Mouse (Mus musculus) ES-E14 (cell line): Measurements from ENCODE around the gene Acvr1b. TPM values are rescaled to one million over a fixed set of nuclear protein-coding genes. Genes with fewer than 3 reads are reported as not detected.

ENCODE experiments used
- DNase-seq: peaks from one replicate; pipeline ENCODE4 v3.0.0-alpha.2; 2013; ENCODE audit warnings: low read depth, low spot score
- H3K27ac ChIP-seq: 2 replicates; pipeline ENCODE4 v1.5.1; 2012; ENCODE audit warnings: low read depth, mild to moderate bottlenecking, low read length, moderate library complexity, mixed read lengths; ENCODE audit not compliant: poor library complexity, insufficient read depth, severe bottlenecking
- H3K36me3 ChIP-seq: 2 replicates; pipeline ENCODE4 v1.6.1; 2012; ENCODE audit warnings: mild to moderate bottlenecking, low read length, moderate library complexity, mixed read lengths; ENCODE audit not compliant: control insufficient read depth, poor library complexity, insufficient read depth, severe bottlenecking
- H3K4me1 ChIP-seq, 2 experiments: fragments of 150-350 bp in 1 of 2; sonication (generic) in 1 of 2; 2 replicates each; pipeline ENCODE4 v1.6.1; 2012; ENCODE audit warnings: low read length in 2 of 2, mild to moderate bottlenecking in 1 of 2, mixed read lengths in 1 of 2; ENCODE audit not compliant: control insufficient read depth in 2 of 2, insufficient read depth in 2 of 2, poor library complexity in 1 of 2
- H3K4me3 ChIP-seq, 2 experiments: fragments of 150-350 bp in 1 of 2; sonication (generic) in 1 of 2; 2 replicates each; pipeline ENCODE4 v1.5.1; 2012; ENCODE audit warnings: low read length in 2 of 2, low read depth in 1 of 2, mild to moderate bottlenecking in 1 of 2, mixed read lengths in 1 of 2; ENCODE audit not compliant: insufficient read depth in 1 of 2, poor library complexity in 1 of 2, severe bottlenecking in 1 of 2
- H3K9ac ChIP-seq: 2 replicates; pipeline ENCODE4 v1.6.1; 2012; ENCODE audit warnings: low read depth, mild to moderate bottlenecking, low read length, mixed read lengths; ENCODE audit not compliant: poor library complexity, insufficient read depth, severe bottlenecking
- H3K9me3 ChIP-seq: fragments of 150-350 bp; sonication (generic); 2 replicates; pipeline ENCODE4 v1.6.1; 2012; ENCODE audit warnings: low read depth, mild to moderate bottlenecking, low read length; ENCODE audit not compliant: control insufficient read depth, insufficient read depth
- CHD2 ChIP-seq: IDR thresholded peaks from 2 replicates; pipeline ENCODE4 v1.6.1; 2014; ENCODE audit warnings: mild to moderate bottlenecking, low read depth, low read length, inconsistent platforms
- HCFC1 ChIP-seq: IDR thresholded peaks from 2 replicates; pipeline ENCODE4 v1.6.1; 2012; ENCODE audit warnings: low read length, inconsistent platforms, borderline replicate concordance; ENCODE audit not compliant: insufficient read depth
- MAFK ChIP-seq: IDR thresholded peaks from 2 replicates; pipeline ENCODE4 v1.6.1; 2014; ENCODE audit warnings: mild to moderate bottlenecking, low read depth, low read length, inconsistent platforms; ENCODE audit not compliant: insufficient read depth
- ZC3H11A ChIP-seq: IDR thresholded peaks from 2 replicates; pipeline ENCODE4 v1.6.1; 2012; ENCODE audit warnings: low read depth, mild to moderate bottlenecking, inconsistent platforms, low read length, borderline replicate concordance
- ZNF384 ChIP-seq: IDR thresholded peaks from 2 replicates; pipeline ENCODE4 v1.6.1; 2012; ENCODE audit warnings: low read depth, low read length, inconsistent platforms
- in situ Hi-C, 2 experiments: fragments of 600-800 bp; cut with MboI; formaldehyde crosslinking; loops; one replicate each; pipeline ENCODE4 v1.15.1; 2025; ENCODE audit warnings: low sequenced_read_pairs in 2 of 2, inconsistent platforms in 1 of 2; ENCODE audit not compliant: unreplicated experiment in 2 of 2
- total RNA-seq: library from RNA; depleted of rRNA; stranded (reverse); fragments of 300-350 nt; gene quantifications from 2 replicates; pipeline ENCODE4 v1.2.3, GENCODE M21; 2012

Gene Acvr1b
- total RNA-seq, 1 experiment: 26.4 TPM

DNA sequence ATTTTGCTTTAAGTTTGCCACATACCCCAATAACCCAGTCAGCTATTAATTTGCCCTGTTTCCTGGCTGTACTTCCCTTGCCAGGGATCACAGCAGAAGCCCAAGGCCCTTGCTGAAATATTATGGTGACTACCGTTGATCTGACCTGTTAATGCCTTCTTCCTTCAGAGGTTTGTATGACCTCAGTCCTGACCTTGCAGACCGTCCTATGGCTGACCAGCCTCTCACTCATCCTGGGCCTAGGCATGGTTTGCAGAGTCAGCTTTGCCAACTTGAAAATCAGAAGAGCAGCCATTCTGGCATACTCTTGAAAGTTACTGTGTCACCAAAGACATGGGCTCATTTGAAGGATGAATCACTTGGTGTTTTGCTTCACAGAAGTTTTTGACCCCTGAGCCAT is 41.3 kb downstream of the Acvr1b start:
- H3K9ac ChIP-seq: no peak overlapping the region
- no peak overlapping the region for H3K27ac ChIP-seq
- H3K9me3 ChIP-seq: no peaks in the 10 kb centered on the region
- DNase-seq: no peak
- peaks cover 0 to 2% of the 10 kb centered on the region in 2 experiments; a peak in 1 of 4 replicates for H3K4me1 ChIP-seq
- in situ Hi-C loops: no loop called here
- TF ChIP-seq CHD2: no peak
- TF ChIP-seq ZC3H11A: no peak
- no peak for TF ChIP-seq MAFK
- TF ChIP-seq ZNF384: no peak
- no peak for TF ChIP-seq HCFC1
- H3K36me3 ChIP-seq: peaks cover 13% of the 10 kb centered on the region; the same call in 1 of the 2 replicates
- no peak overlapping the region for H3K4me3 ChIP-seq

GRCm38 (mm10) chr15:101216036-101216435 is 42.2 kb downstream of the Acvr1b start:
- Histone ChIP-seq H3K36me3 (peaks cover 7% of the 10 kb centered on the region; the same call in 1 of the 2 replicates), H3K9ac (no peak overlapping the region), H3K4me3 (no peak overlapping the region), H3K27ac (no peak overlapping the region), H3K9me3 (no peaks in the 10 kb centered on the region), H3K4me1 (peaks cover 0 to 5% of the 10 kb centered on the region in 2 experiments; a peak in 2 of 4 replicates)
- DNase-seq: no peak
- no peak for TF ChIP-seq ZNF384
- TF ChIP-seq CHD2: no peak
- TF ChIP-seq HCFC1: no peak
- TF ChIP-seq MAFK: no peak
- TF ChIP-seq ZC3H11A: no peak
- in situ Hi-C loops: no loop called here

DNA sequence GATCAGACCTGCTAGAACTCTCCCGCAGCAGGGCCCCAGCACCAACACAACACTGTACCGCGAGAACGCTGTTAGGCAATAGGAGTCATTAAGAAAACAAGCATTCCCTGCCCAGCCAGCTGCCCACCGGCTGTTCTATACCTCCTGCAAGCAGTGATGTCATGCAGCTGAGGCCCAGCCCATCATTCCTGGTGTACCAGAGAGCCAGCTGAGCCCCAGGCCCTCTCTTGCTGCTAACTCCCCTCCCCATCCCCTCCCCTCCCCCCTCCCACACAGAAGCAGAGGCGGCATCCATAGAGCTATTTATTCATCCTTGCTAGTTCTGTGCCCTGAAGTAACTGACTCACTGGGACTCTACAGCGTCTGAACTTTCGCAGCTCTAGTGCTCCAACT is 47.0 kb downstream of the Acvr1b start:
- H3K36me3 ChIP-seq: no peaks in the 10 kb centered on the region
- H3K27ac ChIP-seq: no peak overlapping the region
- H3K4me1 ChIP-seq: peaks cover 3 to 15% of the 10 kb centered on the region in 2 experiments; a peak in 3 of 4 replicates
- H3K4me3 ChIP-seq: no peak overlapping the region
- DNase-seq: no peak
- no peaks in the 10 kb centered on the region for H3K9me3 ChIP-seq
- in situ Hi-C loops: no loop called here
- H3K9ac ChIP-seq: peak overlapping the region; percentile 17; the same call in 1 of the 2 replicates
- TF ChIP-seq ZC3H11A: no peak
- no peak for TF ChIP-seq CHD2
- TF ChIP-seq ZNF384: no peak

GRCm38 (mm10) chr15:101221298-101222104 is 47.6 kb downstream of the Acvr1b start:
- H3K9ac ChIP-seq: peak overlapping the region; percentile 17; the same call in 1 of the 2 replicates
- TF ChIP-seq CHD2 (no peak), ZNF384 (no peak), HCFC1 (0 out of 2 replicates have a peak, but pooled peaks have one; percentile 42), ZC3H11A (peak; percentile 40; the same call in 1 of the 2 replicates), MAFK (no peak)
- in situ Hi-C loops: no loop called here

More at GRCm38 (mm10) chr15:101221298-101222104, 47.6 kb downstream of the Acvr1b start:
- Histone ChIP-seq H3K9me3 (no peaks in the 10 kb centered on the region), H3K36me3 (no peaks in the 10 kb centered on the region), H3K4me3 (peak overlapping the region; percentile 60 to 87), H3K27ac (no peak overlapping the region), H3K4me1 (peaks cover 3 to 15% of the 10 kb centered on the region in 2 experiments; a peak in 3 of 4 replicates)
- DNase-seq: peak; percentile 95
